In the genomic region with DNA sequence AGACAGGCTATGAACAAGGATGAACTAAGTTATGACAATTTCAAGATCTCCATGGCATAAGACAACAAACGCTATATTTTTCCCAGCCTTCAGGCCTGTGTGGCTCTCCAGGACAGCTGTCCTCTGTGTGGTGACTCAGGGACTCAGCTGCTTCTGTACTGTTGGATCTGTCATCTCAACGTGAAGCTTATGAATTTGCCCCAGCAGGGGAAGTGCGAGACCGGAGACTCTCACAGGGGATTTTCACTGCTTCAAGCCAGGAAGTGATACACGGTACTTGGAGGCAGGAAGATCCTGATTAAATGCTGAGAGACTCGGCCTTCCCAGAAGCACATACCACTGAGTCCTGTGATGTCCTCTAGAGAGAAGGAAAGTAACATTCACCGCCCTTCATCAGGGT, we compare ENCODE assay signal across 13 mouse cellular contexts.
A peak's percentile ranks its signal among the peaks of the same experiment; 100 is the strongest.
DNase-seq lines count a peak whose midpoint lies in the region; ATAC-seq lines count a peak whose summit lies in the region.
"Had no signal": no experiment of that assay in that cellular context is flagged by ENCODE, and none has a peak within 500 bp of the region (broad histone marks: within the 10 kb centered on the region; RNA-seq: fewer than 3 reads in every experiment).

No protein-coding gene starts in this region.

- H3K27ac ChIP-seq in forebrain, embryonic 13.5 days = no peak overlapping the region
- H3K27ac ChIP-seq: forebrain, embryonic 10.5 days; left cerebral cortex, adult 2 months; midbrain, embryonic 15.5 days had no signal

- 0 out of 2 replicates have a peak, but pooled peaks cover 2% of the 10 kb centered on the region for H3K27me3 ChIP-seq in forebrain, embryonic 13.5 days
- H3K27me3 ChIP-seq: midbrain, embryonic 15.5 days had no signal

- no peak overlapping the region for H3K4me3 ChIP-seq in forebrain, embryonic 13.5 days
- H3K4me3 ChIP-seq: forebrain, embryonic 10.5 days; left cerebral cortex, adult 2 months; midbrain, embryonic 15.5 days had no signal

- no peak overlapping the region for H3K9ac ChIP-seq in forebrain, embryonic 13.5 days
- H3K9ac ChIP-seq: midbrain, embryonic 15.5 days had no signal

- H3K4me1 ChIP-seq in forebrain, embryonic 13.5 days = peaks cover 8% of the 10 kb centered on the region

- no peaks in the 10 kb centered on the region for H3K9me3 ChIP-seq in forebrain, embryonic 13.5 days (replicated peaks)
- H3K9me3 ChIP-seq: forebrain, embryonic 10.5 days; midbrain, embryonic 15.5 days had no signal

- no peak for ATAC-seq in forebrain, embryonic 13.5 days
- ATAC-seq: midbrain, embryonic 15.5 days had no signal

- no peak overlapping the region for H3K4me2 ChIP-seq in forebrain, embryonic 13.5 days
- H3K4me2 ChIP-seq: midbrain, embryonic 15.5 days had no signal

- H3K36me3 ChIP-seq in forebrain, embryonic 13.5 days (ENCODE audit: poor library complexity, severe bottlenecking) = no peaks in the 10 kb centered on the region
- H3K36me3 ChIP-seq: forebrain, embryonic 10.5 days; midbrain, embryonic 15.5 days had no signal

- WGBS in forebrain, embryonic 13.5 days = 81% methylated on average over 7 of the region's 7 CpGs

- intact Hi-C loops in gastrocnemius, postnatal 14 days (cut with DNase I; ENCODE audit: low total_unique reads) = no loop called here
- intact Hi-C loops in left cerebral cortex, postnatal 4 days (cut with DNase I) = no loop called here
- intact Hi-C loops in left cerebral cortex, postnatal 14 days (cut with DNase I) = no loop called here
- intact Hi-C loops in heart, postnatal 14 days (cut with DNase I) = loop anchor here (5.0 kb wide), 1 partner anchor 162 kb away; no protein-coding TSS in a partner anchor

- peak; percentile 18 for DNase-seq in gastrocnemius, postnatal 14 days
- no peak for DNase-seq in gastrocnemius, postnatal 10 days
- peak; percentile 56 for DNase-seq in left cerebral cortex, postnatal 4 days
- DNase-seq in left cerebral cortex, postnatal 14 days (ENCODE audit: low spot score in 2 of 2) = no peak
- DNase-seq in cerebellum, adult 11-12 months = peak; percentile 85
- peak; percentile 23 to 29 for DNase-seq in heart, postnatal 14 days
- DNase-seq in thymus, postnatal 36 days = no peak
- DNase-seq: adrenal gland, postnatal 25 days; kidney, adult 18-20 months had no signal

Comparison
In these comparisons a context has a peak if more than half of its experiments do, and no peak if none do; other contexts are left out.
1. DNase-seq: peak in gastrocnemius, postnatal 14 days (single experiment), left cerebral cortex, postnatal 4 days (single experiment), cerebellum, adult 11-12 months (single experiment) and heart, postnatal 14 days (2 of 2); none in gastrocnemius, postnatal 10 days (single experiment), left cerebral cortex, postnatal 14 days (0 of 2) and thymus, postnatal 36 days (0 of 2).